Mouse (Mus musculus): ENCODE measurements around the gene Dynlt3.
"Not testable (repeated sequence)": the region's sequence is repeated elsewhere in the genome, so short reads cannot be mapped to it uniquely, and the experiment has no call there.

The Dynlt3 gene

GRCm38 (mm10) chrX:9662391-9663111, at the start of gene Dynlt3:
Gene Dynlt3, minus strand, starts transcription at chrX:9663003.
- peak; percentile 83 to 89 for DNase-seq

DNA sequence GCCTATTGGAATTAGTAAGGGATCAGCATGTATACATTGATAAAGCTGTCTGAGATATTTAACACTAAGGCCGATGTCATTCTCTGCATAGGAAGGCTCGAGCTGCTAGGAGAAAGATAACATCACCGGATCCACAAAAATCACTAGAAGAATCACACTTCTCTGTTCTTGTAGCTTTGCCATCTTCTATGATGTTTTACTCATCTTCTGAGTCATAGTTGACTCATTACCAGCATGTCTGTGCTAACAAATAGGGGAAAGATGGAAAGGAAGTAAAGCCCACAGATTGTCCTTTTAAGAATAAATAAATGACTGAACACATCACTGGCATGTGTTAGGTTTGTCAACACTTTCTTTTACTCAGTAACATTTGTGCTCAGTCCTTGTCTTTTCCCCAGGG, 37.0 kb upstream of the Dynlt3 start:
- no peak for DNase-seq

DNA sequence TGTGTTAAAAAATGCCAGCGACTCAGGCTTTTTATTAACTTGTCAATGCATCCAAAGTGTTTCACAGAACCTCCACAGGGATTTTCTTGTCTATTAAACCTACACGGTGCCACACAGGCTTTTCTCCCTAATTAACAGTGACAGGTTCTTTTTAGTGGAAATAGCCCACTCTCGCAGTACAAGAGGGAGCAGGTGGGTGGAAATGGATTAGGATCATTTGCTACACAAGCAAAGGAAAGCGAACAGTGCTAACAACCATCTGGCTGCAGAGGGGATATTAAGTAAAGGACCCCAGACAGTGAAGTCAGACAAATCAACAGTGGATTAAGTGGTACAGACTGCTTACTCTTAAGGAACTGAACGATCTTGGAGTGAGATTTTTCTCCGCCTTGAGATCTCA, 33.2 kb upstream of the Dynlt3 start:
- DNase-seq, result no peak

DNA sequence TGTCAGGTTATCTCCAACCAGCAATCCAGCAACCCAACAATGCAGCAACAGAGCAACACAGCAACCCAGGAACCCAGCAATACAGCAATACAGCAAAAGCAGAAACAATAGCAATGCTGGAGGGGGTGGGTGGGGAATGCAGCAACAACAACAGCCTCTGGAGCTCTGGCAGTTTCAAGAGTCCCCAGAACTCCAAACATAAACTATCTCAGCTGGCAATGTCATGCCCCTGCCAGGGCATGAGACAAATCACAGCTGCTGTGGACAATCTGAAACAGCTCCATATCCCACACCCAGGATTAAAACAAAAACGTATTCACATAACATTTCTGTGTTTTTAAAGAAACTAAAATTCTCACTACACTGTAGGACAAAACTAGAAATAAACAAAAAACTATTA, 9.2 kb upstream of the Dynlt3 start:
- DNase-seq, result no peak

GRCm38 (mm10) chrX:9671418-9671817, 8.6 kb upstream of the Dynlt3 start:
- DNase-seq, result no peak

GRCm38 (mm10) chrX:9652806-9653205, 10.0 kb downstream of the Dynlt3 start:
- DNase-seq, result no peak

DNA sequence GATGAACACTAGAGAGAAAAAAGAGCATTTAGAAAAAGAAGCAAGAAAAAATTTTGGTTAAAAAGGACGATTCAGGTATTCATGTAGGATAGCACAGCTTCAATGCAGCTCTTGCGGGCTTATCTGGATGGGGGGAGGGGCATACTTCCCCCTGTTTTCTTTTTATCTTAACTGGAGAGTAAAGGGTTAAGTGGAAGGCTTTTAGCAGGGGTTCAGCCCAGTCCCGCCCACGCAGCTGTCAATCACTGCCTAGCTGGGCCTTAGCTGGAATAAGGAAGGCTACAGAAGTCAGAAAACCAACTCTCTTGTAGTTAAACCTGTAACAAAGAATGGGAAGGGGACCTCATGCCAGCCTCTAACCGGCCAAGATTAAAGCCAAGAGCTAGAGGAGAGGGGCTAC, 22.2 kb downstream of the Dynlt3 start:
- DNase-seq, result not testable (repeated sequence)

DNA sequence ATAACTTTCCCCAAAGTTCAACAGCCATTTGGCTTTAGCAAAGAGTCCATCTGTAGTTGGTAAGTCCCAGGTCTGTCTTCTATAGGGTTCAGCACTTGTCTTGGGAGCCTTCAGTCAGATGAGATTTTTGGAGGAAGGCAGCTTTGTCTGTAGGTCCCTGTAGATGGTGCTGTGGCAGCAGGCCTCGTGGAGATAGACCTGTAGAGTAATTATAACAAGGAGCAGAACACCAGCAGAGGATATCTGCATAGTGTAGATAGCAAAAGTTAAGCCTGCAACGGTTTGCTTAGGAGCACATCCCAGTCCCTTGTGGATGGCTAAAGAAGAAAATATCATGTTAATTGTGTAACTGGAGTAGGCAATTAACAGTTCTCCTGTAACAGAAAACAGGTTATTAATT, 22.7 kb downstream of the Dynlt3 start:
- not testable (repeated sequence) for DNase-seq

Data from lung, adult 18-20 months (tissue).